Mouse (Mus musculus): ENCODE data around the gene Pex3.
A peak's percentile ranks its signal among the peaks of the same experiment; 100 is the strongest.

The Pex3 gene

DNA sequence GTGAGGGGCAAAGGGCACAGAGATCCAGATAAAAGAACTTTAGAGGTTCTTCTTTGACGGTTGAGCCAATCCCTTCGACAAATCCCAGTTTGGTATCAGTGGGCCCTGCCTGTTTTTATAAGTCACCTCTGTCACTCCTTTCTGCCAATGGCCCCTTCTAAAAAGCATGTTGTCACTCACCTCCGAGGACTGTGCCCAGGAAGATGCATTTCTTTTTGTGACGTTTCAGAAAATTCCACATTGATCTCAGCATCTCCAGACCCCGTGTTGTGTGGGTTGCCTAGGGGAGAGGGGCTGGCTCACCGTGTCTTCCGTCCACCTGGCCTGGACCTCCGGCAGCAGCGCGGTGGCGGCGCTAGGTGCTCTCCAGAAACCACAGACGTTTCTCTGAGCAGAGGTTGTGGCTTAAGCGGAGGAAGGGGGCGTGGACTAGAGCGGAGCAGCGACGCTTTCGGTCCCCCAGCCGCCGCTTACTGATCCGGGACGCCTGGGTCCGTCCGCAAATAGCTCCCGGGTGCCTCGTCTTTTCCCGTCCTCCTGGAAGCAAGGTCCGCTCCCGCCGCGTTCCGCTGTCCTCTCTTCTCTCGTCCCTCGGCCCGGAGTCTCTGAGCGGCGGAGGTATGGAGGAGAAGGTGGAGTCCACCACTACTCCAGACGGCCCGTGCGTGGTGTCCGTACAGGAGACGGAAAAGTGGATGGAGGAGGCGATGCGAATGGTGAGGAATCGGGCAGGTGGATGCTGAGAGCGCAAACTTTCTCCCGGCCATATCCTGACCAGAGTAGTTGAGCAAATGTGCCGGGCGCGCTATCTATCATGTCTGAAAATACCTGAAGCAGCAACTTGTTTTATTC is at the start of gene Pex3, which contains the start of gene Adat2:
Gene Pex3 (minus strand): TSS at position 497 of the 852 bp plus-strand sequence.
Gene Adat2 (plus strand): TSS at position 249 of the 852 bp plus-strand sequence.
- peak; percentile 79 for DNase-seq (ENCODE audit: low spot score)

DNA sequence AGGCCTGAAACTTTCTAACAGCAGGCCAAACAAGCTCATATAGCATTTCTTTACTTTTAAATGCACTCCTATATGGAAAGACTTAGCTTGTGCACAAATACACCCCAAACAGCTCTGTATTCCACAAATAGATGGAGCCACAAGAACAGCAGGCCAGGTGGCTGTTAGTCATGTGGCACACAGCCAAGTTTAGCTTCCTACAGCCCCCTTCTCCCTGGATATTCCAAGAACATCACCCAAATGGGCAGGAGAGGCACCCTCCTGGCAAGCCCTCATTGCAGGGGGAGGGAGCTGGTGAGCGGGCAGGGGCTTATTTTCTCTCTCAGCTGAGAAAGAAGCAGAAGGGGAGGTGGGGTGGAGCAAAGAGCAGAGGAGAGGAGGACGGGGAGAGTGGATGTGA is 48.0 kb upstream of the Pex3 start:
- no peak for DNase-seq (ENCODE audit: low spot score)

DNA sequence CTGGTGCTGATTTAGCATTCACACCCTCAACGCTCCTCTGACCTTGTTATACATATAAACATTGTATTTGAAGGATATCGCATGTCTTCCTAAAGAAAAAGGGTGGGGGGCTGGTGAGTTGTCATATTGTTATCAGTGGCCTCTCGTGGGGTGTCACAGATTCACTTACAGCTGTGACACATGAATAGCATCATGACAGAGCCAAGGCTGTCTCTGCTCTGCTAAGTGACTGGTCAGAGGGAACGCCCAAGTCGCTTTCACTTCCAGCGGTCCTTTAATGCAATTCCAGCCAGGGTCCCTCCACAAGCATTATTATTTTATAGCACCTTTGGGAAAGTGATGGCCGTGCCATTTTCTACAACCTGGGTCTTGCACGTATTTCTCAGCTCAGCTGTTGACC is 44.5 kb upstream of the Pex3 start:
- no peak for DNase-seq (ENCODE audit: low spot score)

DNA sequence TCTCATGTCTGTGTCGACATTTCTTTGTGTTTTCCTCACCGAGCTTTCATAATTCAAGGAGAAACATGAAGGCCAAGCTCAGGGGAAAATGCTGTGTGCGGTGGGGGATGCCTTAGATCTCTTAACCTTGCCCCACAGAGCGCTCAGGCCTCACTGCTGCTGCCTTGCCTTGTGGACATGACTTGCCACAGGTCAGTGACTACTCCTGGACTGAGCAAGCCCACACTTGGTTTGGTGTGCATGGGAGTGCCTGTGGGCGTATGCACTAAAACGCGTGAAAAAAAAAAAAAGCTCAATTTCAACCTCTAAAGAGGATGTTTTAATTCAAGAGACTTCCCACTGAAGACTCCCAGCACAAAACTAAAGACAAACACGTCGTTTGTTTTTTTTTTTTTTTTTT is 43.9 kb upstream of the Pex3 start:
- no peak for DNase-seq (ENCODE audit: low spot score)

DNA sequence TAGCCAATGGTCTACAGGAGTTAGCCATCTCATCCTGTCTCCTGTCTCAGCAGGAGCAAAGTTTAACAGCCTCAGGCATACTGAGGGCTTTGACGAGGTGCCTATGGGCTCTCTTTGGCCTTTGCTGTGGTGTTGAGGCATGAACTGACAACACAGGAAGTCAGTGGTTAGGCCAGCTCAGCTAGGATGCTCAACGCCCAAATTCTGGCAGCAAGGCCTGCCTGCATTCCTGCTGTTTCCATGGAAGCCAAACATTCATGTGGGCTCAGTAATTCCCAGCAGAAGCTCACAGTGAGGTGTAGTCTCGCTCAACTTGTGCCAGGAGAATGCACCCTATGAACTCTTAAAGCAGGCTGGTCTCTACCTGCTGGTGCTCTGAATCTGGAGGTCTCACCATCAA is 43.1 kb upstream of the Pex3 start:
- DNase-seq (ENCODE audit: low spot score): no peak

DNA sequence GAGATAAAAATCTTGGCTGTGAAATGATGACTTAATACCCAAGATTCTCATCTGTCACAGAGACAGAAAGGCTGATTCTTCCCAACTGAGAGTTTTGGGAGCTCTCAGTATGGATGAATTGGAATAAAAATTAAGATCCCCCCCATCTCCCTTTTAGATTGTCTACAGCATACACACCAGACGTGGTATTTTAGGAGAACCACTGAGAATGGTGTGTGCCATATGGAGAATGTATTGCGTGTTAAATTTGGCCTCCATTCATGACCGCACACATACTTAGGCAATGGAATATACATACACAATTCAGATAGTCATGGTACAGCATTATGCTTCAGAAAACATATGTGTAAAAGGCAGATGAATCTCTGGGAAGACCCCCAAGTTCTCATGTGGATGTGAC is 40.6 kb upstream of the Pex3 start:
- DNase-seq (ENCODE audit: low spot score): no peak

DNA sequence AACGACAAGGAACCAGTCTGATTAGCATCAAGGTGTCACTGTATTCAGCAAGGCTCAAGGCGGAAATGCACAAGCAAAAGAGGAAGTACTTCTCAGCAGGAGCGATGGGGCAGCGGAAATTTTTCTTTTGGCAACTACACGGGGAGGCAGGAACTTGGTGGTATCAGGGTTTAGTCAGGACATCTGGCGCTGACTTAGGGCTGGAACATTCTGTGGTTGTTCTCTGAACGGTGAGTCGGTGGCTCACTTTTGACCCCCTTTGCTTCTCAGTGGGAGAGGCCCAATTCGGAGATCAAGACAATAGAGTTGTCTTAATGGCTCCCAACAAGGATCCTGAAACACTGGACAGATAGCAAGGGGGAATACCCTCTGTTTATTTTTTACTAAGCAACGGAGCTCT is 39.3 kb upstream of the Pex3 start:
- DNase-seq (ENCODE audit: low spot score): no peak

DNA sequence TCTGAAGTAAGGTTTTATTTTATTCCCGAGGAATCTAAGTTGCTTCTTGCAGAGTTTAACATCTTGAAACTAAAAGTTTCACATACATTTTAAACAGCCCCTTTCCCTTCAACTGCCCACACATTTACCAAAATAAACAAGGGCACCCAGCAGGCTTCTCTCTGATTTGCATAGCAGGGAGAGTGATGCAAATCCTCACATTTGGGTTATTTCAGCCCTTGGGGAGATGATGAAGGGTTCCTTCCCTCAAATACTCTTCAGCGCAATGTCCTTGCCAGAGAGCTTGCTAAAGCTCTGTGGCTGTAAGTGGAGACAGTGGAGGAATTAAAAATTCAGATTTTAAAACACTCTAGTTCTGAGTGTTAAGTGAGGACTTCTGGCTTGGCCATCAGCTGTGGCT is 35.0 kb upstream of the Pex3 start:
- no peak for DNase-seq (ENCODE audit: low spot score)

DNA sequence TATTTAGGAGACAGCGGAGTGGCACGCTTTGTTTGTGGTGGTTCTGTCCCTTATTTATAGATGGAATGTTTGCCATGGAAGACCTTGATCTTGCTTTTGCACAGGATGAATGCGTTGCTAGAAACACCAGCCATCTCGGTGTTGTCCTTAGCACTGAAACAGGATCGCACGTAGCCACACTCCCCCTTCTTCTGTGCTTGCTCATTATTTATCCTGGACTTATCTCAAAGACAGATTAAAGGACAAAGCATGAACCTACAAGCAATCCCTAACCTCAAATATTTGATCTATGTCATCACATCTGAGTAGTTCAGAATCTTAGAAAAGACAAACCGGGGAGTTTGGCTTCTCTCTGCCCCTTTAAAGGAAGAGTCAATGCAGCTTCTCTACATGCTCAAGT is 24.2 kb upstream of the Pex3 start:
- DNase-seq (ENCODE audit: low spot score): no peak

DNA sequence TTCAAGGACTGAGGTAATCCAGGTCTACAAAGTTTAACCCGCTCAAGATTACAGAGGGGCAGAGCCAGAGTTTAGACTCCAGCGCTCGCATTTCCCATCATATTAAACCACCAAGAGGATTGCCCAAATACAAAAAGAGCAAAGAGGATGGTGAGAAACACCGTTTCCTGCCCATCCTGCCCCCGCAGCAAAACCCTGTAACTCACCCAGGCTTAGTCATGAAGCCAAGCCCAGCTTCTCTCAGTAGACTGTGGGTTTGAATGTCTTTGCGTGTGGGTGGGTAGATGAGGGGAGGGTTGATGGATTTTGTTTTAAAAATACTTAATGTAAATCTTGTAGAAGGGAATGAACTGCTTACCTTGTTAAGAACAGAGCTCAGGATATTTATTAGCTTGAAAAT is 19.5 kb upstream of the Pex3 start:
- DNase-seq (ENCODE audit: low spot score): no peak

DNA sequence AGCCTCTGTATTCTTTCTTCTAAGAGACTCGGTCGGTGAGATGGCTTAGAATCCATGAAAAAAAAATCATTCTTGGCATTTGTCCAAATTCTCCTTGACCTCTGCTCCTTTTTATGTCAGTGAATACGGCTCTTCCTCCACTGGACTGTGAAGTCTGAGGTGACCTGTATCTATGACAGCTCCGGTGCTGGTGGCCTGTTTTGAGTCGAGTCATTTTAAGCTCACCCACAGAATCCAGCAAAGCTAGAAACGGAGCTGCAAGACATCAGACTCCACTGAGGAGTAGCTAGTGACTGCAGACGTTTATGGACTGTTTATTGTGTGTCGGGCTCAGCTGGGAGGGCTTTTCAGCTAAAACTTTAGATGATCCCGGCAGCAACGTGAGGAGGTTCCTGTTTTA is 19.1 kb upstream of the Pex3 start:
- no peak for DNase-seq (ENCODE audit: low spot score)

DNA sequence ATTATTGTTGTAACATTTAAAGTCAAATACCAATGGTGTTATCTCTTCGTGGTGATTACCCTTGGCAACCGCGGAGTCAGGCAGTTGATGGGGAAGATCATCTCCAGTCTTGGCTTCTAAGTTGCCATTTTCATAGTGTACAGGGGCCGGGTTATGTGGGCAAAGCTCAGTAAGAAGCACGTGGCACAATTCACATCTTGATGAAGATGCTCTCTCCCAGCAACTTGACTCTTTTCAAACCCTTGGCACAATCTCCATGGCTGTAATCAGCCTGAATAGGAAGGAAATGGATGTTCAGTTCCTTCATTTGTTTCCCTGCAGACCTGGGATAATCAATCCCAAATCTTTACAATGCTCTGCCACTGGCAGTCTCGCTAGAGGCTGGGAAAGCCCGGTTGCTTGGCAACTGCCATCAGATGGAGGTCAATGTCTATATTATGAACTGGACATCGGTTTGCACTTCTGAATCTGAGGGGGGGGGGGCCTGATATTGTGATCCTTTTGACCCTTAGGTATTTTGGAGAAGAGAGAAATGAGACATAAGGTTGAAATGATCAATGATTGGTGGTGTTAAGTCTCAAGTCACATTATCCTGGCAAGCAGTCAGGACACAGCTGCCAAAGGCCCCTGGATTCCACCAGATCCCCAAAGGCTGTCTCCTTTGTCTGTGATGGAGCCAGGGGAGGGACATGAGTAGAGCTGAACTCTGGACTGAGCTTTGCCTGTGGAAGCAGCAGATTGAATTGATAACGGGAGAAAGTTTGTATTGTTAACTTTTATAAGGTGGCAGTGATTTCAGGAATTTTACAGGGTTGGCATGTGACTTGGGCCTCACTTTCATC is 18.0 kb upstream of the Pex3 start:
- no peak for DNase-seq (ENCODE audit: low spot score)

DNA sequence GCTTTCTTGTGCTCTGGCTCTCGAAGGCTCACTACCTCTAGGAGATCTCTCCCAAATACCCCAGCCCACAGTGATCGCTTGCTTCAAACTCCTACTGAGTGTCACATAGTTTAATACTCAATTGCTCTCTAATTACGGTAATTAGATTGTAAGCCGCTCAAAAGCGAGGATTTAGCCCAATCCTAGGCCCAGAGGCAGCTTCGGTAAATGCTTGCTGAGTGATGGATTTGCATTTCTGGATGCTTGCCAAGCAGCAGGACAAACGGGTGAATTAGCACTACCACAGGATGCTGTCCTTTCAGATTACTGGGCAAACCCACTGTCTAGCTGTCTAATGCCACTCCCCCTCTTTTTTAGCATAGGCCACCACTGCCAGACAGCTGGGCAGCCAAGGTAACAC is 16.9 kb upstream of the Pex3 start:
- DNase-seq (ENCODE audit: low spot score): no peak

DNA sequence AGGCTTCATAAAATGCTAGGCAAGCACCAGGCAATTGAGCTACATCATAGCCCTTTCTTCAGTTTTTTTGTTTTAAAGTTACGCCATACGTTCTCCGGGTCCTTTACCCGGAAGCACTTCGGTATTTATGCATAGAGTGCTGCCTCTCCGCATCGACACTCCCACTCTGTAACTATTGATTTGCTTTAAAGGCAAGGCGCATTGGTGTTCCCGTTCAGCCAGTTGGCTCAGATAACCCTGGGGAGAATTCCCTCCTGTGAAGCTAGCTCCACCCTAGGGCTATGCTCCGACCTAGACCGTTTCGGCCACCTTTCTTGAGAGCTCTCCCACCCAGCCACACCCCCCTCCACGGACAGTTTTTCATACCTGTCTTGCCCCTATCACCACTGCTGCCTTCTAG is 13.5 kb upstream of the Pex3 start:
- DNase-seq (ENCODE audit: low spot score): no peak

DNA sequence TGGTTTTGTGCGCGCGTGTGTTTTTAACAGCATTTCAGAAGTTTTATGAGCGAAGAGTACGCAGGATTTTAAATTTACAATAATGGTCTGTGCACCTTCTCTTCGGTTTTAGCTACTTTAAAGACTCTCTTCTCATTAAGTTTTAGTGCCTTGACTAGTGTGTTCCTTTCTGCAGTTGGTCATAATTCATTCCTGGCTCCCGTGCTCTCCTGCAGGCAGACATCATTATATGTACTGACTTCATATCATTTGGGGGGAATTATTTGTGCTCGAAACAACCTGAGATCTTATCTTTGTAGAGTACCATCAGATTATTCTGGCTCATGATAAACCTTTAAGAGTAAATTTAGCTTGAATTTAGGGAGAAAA is 12.1 kb upstream of the Pex3 start:
- no peak for DNase-seq (ENCODE audit: low spot score)

DNA sequence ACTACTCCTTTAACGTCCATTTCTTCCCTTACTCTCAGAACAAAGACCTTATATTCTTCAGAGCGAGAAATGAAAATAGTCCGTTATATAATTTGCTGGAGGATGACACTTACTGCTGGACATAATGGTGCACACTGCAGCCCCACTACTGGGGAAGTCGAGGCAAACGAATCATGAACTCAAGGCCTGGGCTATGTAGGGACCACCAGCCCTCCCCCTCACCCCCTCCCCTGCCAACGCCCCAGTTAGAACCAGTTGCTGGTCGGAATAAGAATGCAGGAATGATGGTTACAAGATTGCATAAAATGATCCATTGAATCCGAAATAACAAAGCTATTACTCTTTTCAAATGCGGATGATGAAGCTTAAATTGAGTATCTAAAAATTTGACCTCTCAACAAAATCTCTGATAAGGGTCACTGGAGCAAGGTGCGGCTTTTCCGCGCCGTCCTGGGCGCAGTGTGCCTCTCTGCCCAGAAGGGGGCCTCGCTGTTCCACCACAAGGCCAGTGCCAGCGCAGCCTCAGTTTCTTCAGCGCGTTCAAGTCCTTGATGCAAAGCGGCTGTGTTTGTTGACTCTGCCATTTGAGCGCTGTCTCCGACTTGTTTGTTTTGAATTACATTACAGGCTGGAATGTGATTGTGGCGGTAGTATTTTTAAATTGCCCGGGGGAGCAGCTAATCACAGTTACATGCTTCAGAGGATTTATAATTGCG is 11.6 kb upstream of the Pex3 start:
- DNase-seq (ENCODE audit: low spot score): no peak

DNA sequence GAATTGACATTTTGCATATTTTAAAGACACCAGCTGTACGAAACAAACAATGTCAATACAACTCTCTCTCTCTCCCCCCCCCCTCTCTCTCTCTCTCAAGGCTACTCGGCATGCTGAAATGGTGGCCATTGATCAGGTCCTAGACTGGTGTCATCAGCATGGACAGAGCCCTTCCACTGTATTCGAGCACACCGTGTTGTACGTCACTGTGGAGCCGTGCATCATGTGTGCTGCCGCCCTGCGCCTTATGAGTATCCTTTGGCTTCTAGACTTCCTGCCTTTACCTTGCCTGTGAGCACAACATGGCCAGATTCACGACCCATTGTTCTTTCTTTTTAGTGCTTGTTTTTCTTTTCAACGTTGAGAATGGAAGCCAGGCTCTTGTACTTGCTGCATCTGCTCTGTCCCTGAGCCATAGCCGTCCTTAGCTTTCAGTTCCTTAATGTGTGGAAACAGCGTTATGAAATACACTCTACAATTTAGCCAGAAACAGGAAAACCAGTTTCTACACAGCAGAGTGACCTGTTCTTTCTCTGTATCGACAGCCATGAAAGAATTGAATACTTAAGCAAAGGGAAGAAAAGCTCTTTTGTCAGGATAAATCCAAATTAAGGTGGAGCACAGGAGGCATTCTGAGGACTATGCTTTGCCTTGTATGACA is 7.2 kb upstream of the Pex3 start:
- no peak for DNase-seq (ENCODE audit: low spot score)

DNA sequence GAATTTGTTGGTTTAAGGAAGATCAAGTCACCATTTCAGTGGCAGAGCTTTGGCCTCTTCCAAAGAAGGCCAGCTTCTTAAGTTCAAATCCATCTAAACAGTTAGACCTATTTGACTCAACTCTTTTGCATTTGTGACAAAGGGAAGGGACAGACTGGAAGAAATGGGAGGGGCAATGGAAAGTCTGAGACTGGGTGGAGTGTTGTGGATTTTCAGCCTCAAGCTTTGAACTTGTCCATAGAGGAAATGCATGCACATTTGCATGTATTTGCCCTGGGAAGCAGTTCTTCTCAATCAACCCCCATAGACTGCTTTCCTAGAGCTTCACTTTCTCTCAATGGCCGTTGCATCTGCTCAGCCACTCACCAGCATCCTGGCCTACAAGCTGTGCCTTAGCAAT is 1.4 kb upstream of the Pex3 start:
- DNase-seq (ENCODE audit: low spot score): no peak

DNA sequence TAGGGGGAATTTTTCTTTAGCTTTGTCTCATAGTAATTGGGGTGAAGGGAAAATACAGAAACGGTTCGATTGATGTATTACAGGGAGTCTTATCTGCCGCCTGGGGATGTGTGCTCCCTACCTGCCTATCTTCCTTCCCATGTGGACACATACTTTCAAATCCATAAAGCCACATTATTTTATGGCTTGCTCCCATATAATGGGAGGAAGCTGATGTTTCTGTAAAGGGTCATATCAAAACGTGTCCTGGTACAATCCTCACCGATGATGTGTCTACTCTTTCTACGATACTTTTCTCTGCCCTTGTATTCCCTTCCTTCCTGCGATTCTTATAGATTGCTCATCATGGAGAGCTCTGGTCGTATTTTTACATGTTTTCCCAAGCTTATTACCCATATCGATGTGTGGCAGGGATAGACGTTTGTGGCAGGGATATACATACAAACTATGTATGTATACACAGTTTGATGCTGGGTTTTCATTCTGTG is 600 bp upstream of the Pex3 start:
- no peak for DNase-seq (ENCODE audit: low spot score)

DNA sequence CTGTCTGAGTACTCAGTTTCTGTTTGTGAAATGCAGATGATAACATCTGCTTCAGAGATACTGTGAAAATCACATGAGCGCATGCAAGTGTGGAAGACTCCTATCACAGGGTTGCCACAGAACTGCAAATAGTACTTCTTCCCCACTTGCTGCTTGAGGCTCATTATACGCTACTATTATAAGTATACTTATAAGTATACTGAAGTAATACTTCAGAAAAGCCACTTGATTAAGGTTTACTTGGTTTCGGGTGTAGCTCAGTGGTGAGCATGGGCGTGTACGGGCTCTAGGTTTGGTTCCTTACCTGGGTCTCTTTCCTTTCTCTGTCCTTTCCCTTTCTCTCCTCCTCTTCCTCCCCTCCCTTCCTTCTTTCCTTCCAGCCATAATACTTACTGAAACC is 11.2 kb downstream of the Pex3 start:
- DNase-seq (ENCODE audit: low spot score): no peak

DNA sequence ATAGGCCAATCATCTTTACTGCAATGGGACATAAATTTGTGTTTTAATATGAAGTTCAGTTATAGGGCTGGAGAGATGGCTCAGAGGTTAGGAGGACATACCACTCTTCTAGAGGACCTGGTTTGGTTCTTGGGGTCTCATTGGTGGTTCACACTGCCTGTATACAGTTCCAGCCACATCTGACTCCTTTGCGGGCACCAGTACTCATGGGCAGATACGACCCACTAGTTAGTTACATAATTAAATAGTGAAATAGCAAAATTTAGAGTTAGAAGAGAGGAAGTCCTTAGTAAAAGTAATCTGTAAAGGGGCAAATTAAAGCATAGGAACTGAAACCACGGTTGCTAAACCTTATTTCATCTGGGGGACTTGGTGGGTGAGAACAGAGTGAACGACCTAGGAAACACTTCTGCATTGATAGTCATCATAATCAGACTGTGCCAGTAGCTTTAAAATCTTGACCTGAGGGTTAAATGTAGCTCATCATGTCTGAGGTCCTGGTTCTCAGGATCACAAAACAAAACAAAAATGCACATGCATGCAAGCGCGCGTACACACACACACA is 13.1 kb downstream of the Pex3 start:
- DNase-seq (ENCODE audit: low spot score): no peak

DNA sequence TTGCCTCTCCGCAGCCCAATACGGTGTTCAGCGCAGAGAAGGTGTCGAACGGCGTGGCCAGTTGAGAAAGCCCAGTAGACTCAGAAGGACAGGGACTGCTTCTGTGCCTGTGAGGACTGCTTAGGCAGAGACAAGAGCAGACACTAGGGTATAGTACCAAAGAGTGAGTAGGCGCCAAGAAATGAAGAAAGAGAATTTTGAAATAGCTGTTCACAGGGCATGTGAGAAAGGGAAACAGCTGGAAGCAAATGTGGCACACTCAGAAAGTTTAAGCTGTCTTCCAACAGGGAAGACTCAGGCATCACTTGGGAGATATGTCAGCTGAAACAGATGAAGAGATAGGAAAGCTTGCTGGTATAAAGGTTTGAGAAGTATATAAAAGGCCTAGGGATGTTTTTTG is 16.2 kb downstream of the Pex3 start:
- no peak for DNase-seq (ENCODE audit: low spot score)
